Mouse (Mus musculus) megakaryocyte, embryonic 14.5 days (primary cell): ENCODE results near the gene Hes2. TPM values are rescaled to one million over a fixed set of nuclear protein-coding genes. Genes with fewer than 3 reads are reported as not detected.

Experiments
- H3K27me3 ChIP-seq: replicated peaks from 2 replicates; pipeline ENCODE3; 2012; ENCODE audit warnings: inconsistent platforms
- H3K36me3 ChIP-seq: replicated peaks from 2 replicates; pipeline ENCODE3; 2012; ENCODE audit warnings: low read length, inconsistent platforms, mixed read lengths
- H3K4me1 ChIP-seq: 2 replicates; pipeline ENCODE4 v1.6.1; 2012; ENCODE audit warnings: inconsistent platforms
- H3K4me3 ChIP-seq: replicated peaks from 2 replicates; pipeline ENCODE3; 2012; ENCODE audit warnings: moderate library complexity, mild to moderate bottlenecking, inconsistent platforms
- H3K9me3 ChIP-seq: 2 replicates; pipeline ENCODE4 v1.6.1; 2012; ENCODE audit warnings: inconsistent platforms
- FLI1 ChIP-seq: IDR thresholded peaks from 2 replicates; pipeline ENCODE4 v1.6.1; 2012; ENCODE audit warnings: low read length, inconsistent platforms, mixed read lengths
- GATA1 ChIP-seq: IDR thresholded peaks from 3 replicates; pipeline ENCODE4 v1.6.1; 2012; ENCODE audit warnings: mixed read lengths, low read length, inconsistent platforms, borderline replicate concordance
- polyA plus RNA-seq: library from polyadenylated mRNA; stranded (reverse); fragments of >175 nt; gene quantifications from 2 replicates; pipeline ENCODE4 v1.2.3, GENCODE M21; 2012; ENCODE audit warnings: low replicate concordance; ENCODE audit not compliant: insufficient read depth

Hes2 gene
- polyA plus RNA-seq, 1 experiment, result not detected

DNA sequence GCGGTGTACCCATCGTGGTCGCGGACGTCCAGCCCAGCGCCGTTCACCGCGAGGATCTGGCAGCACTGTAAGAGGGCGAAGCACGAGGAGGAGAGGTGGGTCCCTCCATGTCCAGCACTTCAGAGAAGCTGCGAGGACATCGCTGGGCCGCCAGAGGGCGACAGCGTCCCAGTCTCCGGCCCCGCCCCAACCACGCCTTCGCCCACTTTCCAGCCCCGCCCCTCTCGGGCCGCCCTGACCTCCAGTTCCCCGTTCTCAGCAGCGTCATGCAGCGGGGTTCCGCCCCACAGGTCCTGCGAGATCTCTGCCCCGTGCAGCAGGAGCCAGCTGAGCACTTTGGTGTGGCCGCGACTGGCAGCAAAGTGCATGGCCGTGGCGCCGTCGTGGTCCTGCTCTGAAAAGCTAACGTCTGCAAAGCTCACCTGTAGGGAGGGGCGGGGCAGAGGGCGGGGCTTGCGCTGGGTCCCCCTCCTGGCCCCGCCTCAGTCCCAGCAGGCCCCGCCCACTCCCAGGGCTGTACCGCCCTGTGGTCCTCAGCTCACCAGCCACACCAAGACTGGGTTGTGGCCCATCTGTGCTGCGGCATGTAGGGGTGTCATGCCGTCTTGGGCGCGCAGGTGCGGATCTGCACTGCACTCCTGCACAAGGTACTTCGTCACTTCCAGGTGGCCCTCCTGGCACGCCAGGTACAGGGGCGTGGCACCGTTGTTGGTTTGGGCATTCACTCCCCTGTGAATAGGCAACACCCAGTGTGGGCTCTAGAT, 20.0 kb upstream of the Hes2 start:
- Histone ChIP-seq H3K4me3 (peak overlapping the region; percentile 96), H3K4me1 (peaks cover 47% of the 10 kb centered on the region), H3K27me3 (peaks cover 42% of the 10 kb centered on the region), H3K36me3 (no peaks in the 10 kb centered on the region), H3K9me3 (peaks cover 1% of the 10 kb centered on the region)
- TF ChIP-seq FLI1 (no peak), GATA1 (no peak)

DNA sequence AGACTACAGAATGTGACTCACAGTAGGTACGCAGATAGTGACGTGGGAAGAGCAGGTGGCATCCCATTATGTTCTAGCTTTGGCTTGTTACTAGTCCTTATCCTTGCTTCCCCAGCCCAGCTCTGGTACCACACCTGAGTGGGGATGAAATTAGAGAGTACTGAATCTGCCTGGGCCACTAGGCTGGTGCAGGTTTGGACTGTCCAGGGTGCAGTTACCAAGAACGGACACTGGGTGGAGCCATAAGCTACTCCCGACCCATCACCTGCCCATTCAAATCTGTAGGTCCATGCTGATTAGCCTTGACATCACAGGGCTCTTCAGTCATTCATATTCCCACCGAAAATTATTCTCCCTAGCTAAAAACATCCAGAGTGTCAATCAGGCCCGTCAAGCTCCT, 18.2 kb upstream of the Hes2 start:
- peaks cover 39% of the 10 kb centered on the region for H3K27me3 ChIP-seq
- H3K4me1 ChIP-seq, result peaks cover 43% of the 10 kb centered on the region
- H3K36me3 ChIP-seq, result no peaks in the 10 kb centered on the region
- no peak overlapping the region for H3K4me3 ChIP-seq
- no peak for TF ChIP-seq GATA1
- TF ChIP-seq FLI1, result no peak
- peaks cover 3% of the 10 kb centered on the region for H3K9me3 ChIP-seq

DNA sequence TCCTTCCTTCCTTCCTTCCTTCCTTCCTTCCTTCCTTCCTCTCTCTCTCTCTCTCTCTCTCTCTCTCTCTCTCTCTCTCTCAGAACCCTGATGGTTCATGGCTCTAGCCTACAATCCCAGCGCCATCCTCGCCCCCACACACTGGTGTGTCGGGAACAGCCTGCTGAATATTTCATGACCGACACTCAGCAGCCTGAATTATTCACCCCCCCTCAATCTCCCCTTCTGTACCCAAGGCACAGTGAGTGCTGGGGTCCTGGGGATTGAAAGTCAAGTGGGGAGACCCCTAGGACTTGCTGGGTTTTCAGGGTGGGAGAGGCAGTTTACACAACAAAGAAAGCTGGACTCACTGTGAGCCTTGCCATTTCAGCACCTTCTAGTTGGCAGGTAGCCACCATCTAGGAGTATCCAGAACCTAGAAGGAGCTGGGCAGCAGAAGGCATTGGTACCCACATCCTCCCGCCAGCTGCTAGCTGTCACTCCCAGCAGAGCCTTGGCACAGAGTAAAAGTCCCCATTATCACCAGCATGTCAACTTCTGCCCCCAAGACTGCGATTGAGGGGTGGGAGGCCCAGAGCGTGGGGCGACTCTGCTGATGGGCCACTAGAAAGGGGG, 17.0 kb upstream of the Hes2 start:
- Histone ChIP-seq H3K9me3 (peaks cover 3% of the 10 kb centered on the region), H3K36me3 (no peaks in the 10 kb centered on the region), H3K4me3 (no peak overlapping the region), H3K27me3 (peaks cover 45% of the 10 kb centered on the region), H3K4me1 (peaks cover 31% of the 10 kb centered on the region)
- TF ChIP-seq GATA1, result no peak
- no peak for TF ChIP-seq FLI1

DNA sequence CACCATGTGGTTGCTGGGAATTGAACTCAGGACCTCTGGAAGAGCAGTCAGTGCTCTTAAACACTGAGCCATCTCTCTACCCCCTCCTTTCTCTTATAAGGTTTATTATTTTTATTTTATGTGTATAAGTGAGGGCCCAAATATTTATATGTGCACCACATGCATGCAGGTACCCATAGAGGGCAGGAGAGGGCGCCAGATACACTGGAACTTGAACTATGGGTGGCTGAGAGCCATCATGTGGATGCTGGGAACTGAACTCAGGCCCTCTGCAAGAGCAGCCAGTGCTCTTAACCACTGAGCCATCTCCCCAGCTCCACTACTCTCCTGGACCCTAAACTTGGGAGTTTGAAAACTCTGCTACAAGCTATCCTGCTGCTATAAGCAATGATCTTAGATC, 15.0 kb upstream of the Hes2 start:
- Histone ChIP-seq H3K4me3 (no peak overlapping the region), H3K36me3 (no peaks in the 10 kb centered on the region), H3K27me3 (peaks cover 63% of the 10 kb centered on the region), H3K9me3 (peaks cover 3% of the 10 kb centered on the region), H3K4me1 (peaks cover 19% of the 10 kb centered on the region)
- TF ChIP-seq GATA1, result no peak
- no peak for TF ChIP-seq FLI1

DNA sequence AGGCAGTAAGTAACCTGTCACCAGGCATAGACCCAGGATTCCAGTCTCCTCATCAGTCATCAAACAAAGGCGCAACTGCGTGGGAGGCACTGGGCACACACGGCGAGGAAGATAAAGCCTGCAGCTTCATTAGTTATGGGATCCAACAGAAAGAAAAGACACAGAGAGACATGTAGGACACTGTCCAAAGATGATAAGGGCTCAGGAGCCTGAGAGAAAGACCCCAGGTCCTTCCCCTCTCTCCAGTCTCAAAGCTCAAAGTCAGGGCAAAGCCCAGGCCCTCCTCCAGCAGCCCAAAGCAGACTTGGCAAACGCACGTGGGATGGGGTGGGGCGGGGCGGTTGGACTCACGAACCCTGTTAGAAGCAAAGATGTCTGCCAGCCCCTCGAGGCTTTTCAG, 13.2 kb upstream of the Hes2 start:
- Histone ChIP-seq H3K4me1 (peaks cover 15% of the 10 kb centered on the region), H3K36me3 (no peaks in the 10 kb centered on the region), H3K27me3 (peaks cover 82% of the 10 kb centered on the region), H3K4me3 (no peak overlapping the region), H3K9me3 (peaks cover 3% of the 10 kb centered on the region)
- TF ChIP-seq FLI1 (no peak), GATA1 (no peak)

DNA sequence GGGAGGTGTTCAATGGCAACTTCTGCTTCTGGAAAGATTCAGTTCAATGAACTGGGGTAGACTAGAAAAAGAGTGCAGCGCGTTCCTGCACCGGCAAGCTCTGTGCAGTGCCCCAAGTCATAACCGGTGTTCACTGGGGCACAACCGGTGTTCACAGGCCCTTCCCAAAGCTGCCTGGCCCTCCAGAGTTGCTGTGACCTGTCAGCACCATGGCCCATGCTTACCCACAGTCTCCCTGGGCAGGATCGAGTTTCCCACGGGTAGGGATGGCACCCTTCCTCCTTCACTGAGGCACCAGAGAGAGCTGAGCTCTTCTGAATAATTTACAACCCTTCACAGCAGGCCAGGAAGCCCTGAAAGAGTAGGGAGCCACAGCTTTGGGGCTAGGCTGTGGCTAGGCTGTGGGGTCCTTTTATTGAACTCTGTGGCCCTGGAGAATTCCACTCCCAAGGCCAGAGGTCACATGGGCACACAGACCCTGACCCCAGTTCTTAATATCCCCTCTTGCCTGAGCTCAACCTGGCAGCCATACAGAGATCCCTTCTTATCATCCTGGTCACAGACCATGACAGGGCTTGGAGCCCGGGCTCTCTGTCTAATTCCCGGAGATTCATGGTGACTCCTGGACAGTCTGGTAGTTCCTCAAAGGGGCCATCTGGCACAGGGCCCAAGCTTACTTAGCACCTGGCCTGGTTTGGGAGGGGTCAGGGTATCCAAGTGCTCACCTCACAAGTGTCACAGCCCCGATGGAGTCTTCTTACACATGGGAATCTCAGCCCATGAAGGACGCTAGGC, 12.4 kb upstream of the Hes2 start:
- H3K4me3 ChIP-seq, result no peak overlapping the region
- peaks cover 3% of the 10 kb centered on the region for H3K9me3 ChIP-seq
- peaks cover 82% of the 10 kb centered on the region for H3K27me3 ChIP-seq
- H3K36me3 ChIP-seq, result no peaks in the 10 kb centered on the region
- no peak for TF ChIP-seq FLI1
- no peak for TF ChIP-seq GATA1
- peaks cover 16% of the 10 kb centered on the region for H3K4me1 ChIP-seq

DNA sequence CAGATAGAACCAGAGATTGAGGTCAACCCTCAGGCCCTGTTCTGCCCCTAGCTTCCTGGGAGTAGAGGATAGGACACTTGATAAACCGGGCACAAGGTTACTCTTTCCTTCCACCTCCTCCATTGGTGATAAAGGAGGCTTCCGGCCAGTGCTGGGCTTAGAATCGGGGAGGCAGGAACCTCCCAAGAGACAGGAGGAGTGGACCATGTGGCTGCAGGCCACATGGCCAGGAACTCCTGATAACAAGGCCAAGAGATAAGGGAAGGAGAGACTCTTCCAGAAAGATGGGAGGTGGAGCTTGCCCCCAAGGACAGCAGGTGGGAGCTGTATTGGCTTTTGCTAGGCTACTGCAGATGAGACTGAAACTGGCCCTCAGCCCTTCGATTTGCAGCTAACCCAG, 8.1 kb upstream of the Hes2 start:
- H3K27me3 ChIP-seq, result peaks cover 79% of the 10 kb centered on the region
- no peaks in the 10 kb centered on the region for H3K36me3 ChIP-seq
- TF ChIP-seq GATA1 (no peak), FLI1 (no peak)
- H3K4me3 ChIP-seq, result no peak overlapping the region
- H3K9me3 ChIP-seq, result no peaks in the 10 kb centered on the region
- peaks cover 51% of the 10 kb centered on the region for H3K4me1 ChIP-seq

DNA sequence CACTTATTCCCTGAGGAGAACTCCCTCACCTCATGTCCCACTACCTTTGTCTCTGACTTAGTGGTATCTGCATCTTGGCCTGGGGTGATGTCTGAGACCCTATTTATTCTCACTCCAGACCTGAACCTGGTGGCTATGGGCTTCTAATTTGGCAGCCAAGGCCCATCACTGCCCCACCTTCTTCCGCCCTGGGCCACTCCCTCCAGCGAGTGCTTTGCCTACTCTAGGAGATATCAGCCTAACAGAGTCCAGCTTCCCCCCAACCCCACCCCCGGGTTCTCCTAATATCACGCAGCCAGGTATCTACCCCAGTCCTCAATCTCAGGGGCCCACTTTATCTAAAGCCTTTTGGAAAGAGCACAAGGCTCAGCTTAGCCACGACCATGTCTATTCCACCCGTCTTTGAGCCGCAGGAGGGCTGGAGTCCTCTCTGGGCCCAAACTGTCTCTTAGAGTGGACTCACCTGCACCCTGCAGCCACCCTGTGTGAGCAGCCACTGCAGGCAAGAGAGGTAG, 7.2 kb upstream of the Hes2 start:
- Histone ChIP-seq H3K36me3 (no peaks in the 10 kb centered on the region), H3K27me3 (peaks cover 72% of the 10 kb centered on the region), H3K4me3 (peak overlapping the region; percentile 85), H3K4me1 (peaks cover 51% of the 10 kb centered on the region), H3K9me3 (no peaks in the 10 kb centered on the region)
- TF ChIP-seq GATA1, result no peak
- TF ChIP-seq FLI1, result no peak

DNA sequence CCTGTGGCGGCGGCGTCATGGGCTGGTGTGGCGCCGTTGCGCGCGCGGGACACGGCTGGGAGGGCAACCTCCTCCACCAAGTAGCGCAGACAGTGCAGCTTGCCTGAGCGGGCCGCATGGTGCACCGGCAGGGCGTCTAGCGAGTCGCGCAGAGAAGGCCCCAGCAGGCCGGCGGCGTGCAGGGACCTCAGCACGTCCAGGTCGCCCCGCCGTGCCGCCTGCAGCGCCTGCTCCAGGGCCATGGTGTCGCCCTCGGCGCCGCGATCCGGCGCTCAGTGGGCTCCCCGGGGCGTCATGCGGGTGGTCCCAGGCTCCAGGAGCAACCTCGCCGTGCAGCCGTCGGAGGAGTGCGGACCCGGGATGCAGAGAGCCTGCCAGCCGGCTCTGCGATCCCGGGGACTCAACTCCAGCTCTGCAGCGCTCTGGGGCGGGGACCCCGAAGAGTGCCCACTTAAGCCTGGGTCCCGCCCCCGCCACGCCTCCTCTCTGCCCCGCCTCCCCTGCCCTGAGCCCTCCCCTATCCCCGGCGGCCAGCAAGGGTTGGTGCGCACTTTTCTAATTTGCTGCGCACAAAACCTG, 6.6 kb upstream of the Hes2 start, which contains the start of gene Espn:
Gene Espn, minus strand, starts transcription at position 406 of the 579 bp plus-strand sequence.
- Histone ChIP-seq H3K9me3 (no peaks in the 10 kb centered on the region), H3K36me3 (no peaks in the 10 kb centered on the region), H3K4me1 (peaks cover 51% of the 10 kb centered on the region), H3K27me3 (peaks cover 67% of the 10 kb centered on the region), H3K4me3 (peak within 1 kb of the TSS; percentile 85)
- no peak for TF ChIP-seq GATA1
- TF ChIP-seq FLI1, result no peak
